Mouse (Mus musculus) stomach, postnatal 0 days (tissue): ENCODE measurements around the gene Elfn1. TPM values are rescaled to one million over a fixed set of nuclear protein-coding genes. Genes with fewer than 3 reads are reported as not detected.

ENCODE experiments used
- ATAC-seq: fragments of 200-750 bp; cut with Nextera tagmentation; 2 replicates; pipeline ENCODE4 v1.8.0; 2017; ENCODE audit not compliant: low FRiP score, low TSS enrichment
- DNase-seq: peaks from one replicate; pipeline ENCODE4 v3.0.0-alpha.2; 2016; ENCODE audit warnings: low spot score
- H3K27ac ChIP-seq: fragments of 300-500 bp; sonication (generic); replicated peaks from 2 replicates; pipeline ENCODE4 v1.5.1; 2014; ENCODE audit warnings: mild to moderate bottlenecking, control low read depth
- H3K27me3 ChIP-seq: fragments of 300-500 bp; sonication (generic); 2 replicates; pipeline ENCODE4 v1.6.1; 2014; ENCODE audit warnings: low read length; ENCODE audit not compliant: control insufficient read depth, insufficient read depth
- H3K36me3 ChIP-seq: fragments of 300-500 bp; sonication (generic); 2 replicates; pipeline ENCODE4 v1.6.1; 2014; ENCODE audit warnings: low read length, mixed read lengths; ENCODE audit not compliant: control insufficient read depth, insufficient read depth
- H3K4me1 ChIP-seq: fragments of 300-500 bp; sonication (generic); replicated peaks from 2 replicates; pipeline ENCODE4 v1.6.1; 2014; ENCODE audit warnings: antibody characterized with exemption; ENCODE audit not compliant: control insufficient read depth, insufficient read depth
- H3K4me2 ChIP-seq: fragments of 300-500 bp; sonication (generic); replicated peaks from 2 replicates; pipeline ENCODE4 v1.6.1; 2014; ENCODE audit warnings: low read depth, mild to moderate bottlenecking, control low read depth, moderate library complexity
- H3K4me3 ChIP-seq: fragments of 300-500 bp; sonication (generic); 2 replicates; pipeline ENCODE4 v1.5.1; 2014; ENCODE audit warnings: low read depth, low read length, control low read depth
- H3K9ac ChIP-seq: fragments of 300-500 bp; sonication (generic); 2 replicates; pipeline ENCODE4 v1.6.1; 2014; ENCODE audit warnings: mild to moderate bottlenecking, low read length, control low read depth, mixed read lengths
- H3K9me3 ChIP-seq: fragments of 300-500 bp; sonication (generic); 2 replicates; pipeline ENCODE4 v1.6.1; 2016; ENCODE audit warnings: low read length; ENCODE audit not compliant: control insufficient read depth
- CTCF ChIP-seq: IDR thresholded peaks from 2 replicates; pipeline ENCODE4 v1.5.1; 2016; ENCODE audit warnings: antibody characterized with exemption, low read depth, mild to moderate bottlenecking, moderate library complexity
- EP300 ChIP-seq: optimal IDR thresholded peaks from 2 replicates; pipeline ENCODE3; 2016; ENCODE audit warnings: antibody characterized with exemption
- WGBS: fragments of 180-500 bp; shearing (Covaris S2); extraction: QIAGEN DNeasy Blood & Tissue Kit; methylation state at CpG from one replicate; pipeline ENCODE4 v1.1.7; 2014; 5-methylcytosine and 5-hydroxymethylcytosine counted together
- polyA plus RNA-seq: library from polyadenylated mRNA; unstranded; fragments of >200 nt; fragmentation: Nextera tagmentation; extraction: Ambion mirVana; gene quantifications from 2 replicates; pipeline ENCODE4 v1.2.1, GENCODE M21; 2015

Elfn1 gene
- polyA plus RNA-seq, 1 experiment from 2014 or later, result 0.12 TPM

- Histone ChIP-seq H3K9ac (peak overlapping the region; percentile 58), H3K4me3 (peak overlapping the region; percentile 55), H3K36me3 (no peaks in the 10 kb centered on the region), H3K4me1 (0 out of 2 replicates have a peak, but pooled peaks cover 3% of the 10 kb centered on the region), H3K27me3 (peaks cover 31% of the 10 kb centered on the region; the same call in 1 of the 2 replicates), H3K4me2 (peak overlapping the region; percentile 95), H3K9me3 (no peaks in the 10 kb centered on the region), H3K27ac (no peak overlapping the region)
- no peak for ATAC-seq
- TF ChIP-seq EP300 (no peak), CTCF (no peak)
- under 1% methylated on average over 40 of the region's 50 CpGs for WGBS
- DNase-seq, result peak; percentile 40
Measured at GRCm38 (mm10) chr5:139908811-139909627, 1.3 kb downstream of the Elfn1 start.

- ATAC-seq (no peak), DNase-seq (no peak)
- Histone ChIP-seq H3K9me3 (no peaks in the 10 kb centered on the region), H3K4me3 (peak overlapping the region; percentile 19), H3K27me3 (peaks cover 34% of the 10 kb centered on the region; the same call in 1 of the 2 replicates), H3K27ac (no peak overlapping the region), H3K4me1 (0 out of 2 replicates have a peak, but pooled peaks cover 3% of the 10 kb centered on the region), H3K36me3 (no peaks in the 10 kb centered on the region), H3K9ac (no peak overlapping the region), H3K4me2 (peak overlapping the region; percentile 23; the same call in 1 of the 2 replicates)
- TF ChIP-seq CTCF (no peak), EP300 (no peak)
- WGBS, result 3% methylated on average over 29 of the region's 29 CpGs
Measured at GRCm38 (mm10) chr5:139909710-139910550, 2.2 kb downstream of the Elfn1 start.

GRCm38 (mm10) chr5:139910755-139911300 is 3.1 kb downstream of the Elfn1 start:
- H3K4me2 ChIP-seq, result no peak overlapping the region
- DNase-seq, result no peak
- WGBS, result 37% methylated on average over 3 of the region's 3 CpGs
- no peak for ATAC-seq
- H3K27ac ChIP-seq, result no peak overlapping the region
- H3K4me1 ChIP-seq, result 0 out of 2 replicates have a peak, but pooled peaks cover 3% of the 10 kb centered on the region
- H3K27me3 ChIP-seq, result peaks cover 34% of the 10 kb centered on the region; the same call in 1 of the 2 replicates
- H3K9ac ChIP-seq, result no peak overlapping the region
- H3K36me3 ChIP-seq, result no peaks in the 10 kb centered on the region
- no peak for TF ChIP-seq EP300
- TF ChIP-seq CTCF, result no peak
- H3K9me3 ChIP-seq, result no peaks in the 10 kb centered on the region
- H3K4me3 ChIP-seq, result no peak overlapping the region

GRCm38 (mm10) chr5:139911506-139911905 is 3.8 kb downstream of the Elfn1 start:
- H3K9ac ChIP-seq, result no peak overlapping the region
- DNase-seq, result no peak
- peak overlapping the region; percentile 77; the same call in 1 of the 2 replicates for H3K4me2 ChIP-seq
- TF ChIP-seq CTCF (no peak), EP300 (no peak)
- H3K4me3 ChIP-seq, result peak overlapping the region; percentile 43; the same call in 1 of the 2 replicates
- H3K27me3 ChIP-seq, result peaks cover 31% of the 10 kb centered on the region; the same call in 1 of the 2 replicates
- 0 out of 2 replicates have a peak, but pooled peaks cover 3% of the 10 kb centered on the region for H3K4me1 ChIP-seq
- H3K9me3 ChIP-seq, result no peaks in the 10 kb centered on the region
- no peak overlapping the region for H3K27ac ChIP-seq
- ATAC-seq, result no peak
- no peaks in the 10 kb centered on the region for H3K36me3 ChIP-seq
- 6% methylated on average over 19 of the region's 19 CpGs for WGBS

- H3K4me1 ChIP-seq, result 0 out of 2 replicates have a peak, but pooled peaks cover 3% of the 10 kb centered on the region
- peak overlapping the region; percentile 41 for H3K9ac ChIP-seq
- H3K4me3 ChIP-seq, result peak overlapping the region; percentile 43
- no peaks in the 10 kb centered on the region for H3K36me3 ChIP-seq
- DNase-seq (peak; percentile 59), ATAC-seq (no peak)
- WGBS, result 0% methylated on average over 25 of the region's 64 CpGs
- H3K27ac ChIP-seq, result no peak overlapping the region
- H3K27me3 ChIP-seq, result peaks cover 29% of the 10 kb centered on the region; the same call in 1 of the 2 replicates
- H3K9me3 ChIP-seq, result no peaks in the 10 kb centered on the region
- TF ChIP-seq EP300 (no peak), CTCF (no peak)
- H3K4me2 ChIP-seq, result peak overlapping the region; percentile 77
Measured at GRCm38 (mm10) chr5:139912121-139912771, 4.5 kb downstream of the Elfn1 start.
